Mouse (Mus musculus) midbrain, postnatal 0 days (tissue): Measurements from ENCODE around the gene Dok5. TPM values are rescaled to one million over a fixed set of nuclear protein-coding genes. Genes with fewer than 3 reads are reported as not detected.

Experiments used
- ATAC-seq: fragments of 200-750 bp; cut with Nextera tagmentation; 2 replicates; pipeline ENCODE4 v1.8.0; 2017; ENCODE audit warnings: moderate number of reproducible peaks, mild to moderate bottlenecking, moderate TSS enrichment, moderate library complexity; ENCODE audit not compliant: low FRiP score
- DNase-seq: peaks from one replicate; pipeline ENCODE4 v3.0.0-alpha.2; 2015; ENCODE audit warnings: low spot score
- H3K27ac ChIP-seq: fragments of 300-500 bp; sonication (generic); 2 replicates; pipeline ENCODE4 v1.5.1; 2014; ENCODE audit warnings: low read depth, mild to moderate bottlenecking, low read length, mixed read lengths
- H3K27me3 ChIP-seq: fragments of 300-500 bp; sonication (generic); 2 replicates; pipeline ENCODE4 v1.6.1; 2014; ENCODE audit warnings: low read length, control low read depth, mixed read lengths; ENCODE audit not compliant: insufficient read depth
- H3K36me3 ChIP-seq: fragments of 300-500 bp; sonication (generic); 2 replicates; pipeline ENCODE4 v1.6.1; 2014; ENCODE audit warnings: low read length, control low read depth, mixed read lengths; ENCODE audit not compliant: insufficient read depth
- H3K4me1 ChIP-seq: fragments of 300-500 bp; sonication (generic); 2 replicates; pipeline ENCODE4 v1.6.1; 2014; ENCODE audit warnings: mild to moderate bottlenecking, control low read depth, antibody characterized with exemption, low read length, mixed read lengths; ENCODE audit not compliant: insufficient read depth
- H3K4me2 ChIP-seq: fragments of 300-500 bp; sonication (generic); 2 replicates; pipeline ENCODE4 v1.6.1; 2014; ENCODE audit warnings: low read depth, mild to moderate bottlenecking, low read length, mixed read lengths; ENCODE audit not compliant: poor library complexity, severe bottlenecking
- H3K4me3 ChIP-seq: fragments of 300-500 bp; sonication (generic); 2 replicates; pipeline ENCODE4 v1.5.1; 2014; ENCODE audit warnings: low read depth, mild to moderate bottlenecking, low read length, moderate library complexity
- H3K9ac ChIP-seq: fragments of 300-500 bp; sonication (generic); replicated peaks from 2 replicates; pipeline ENCODE4 v1.6.1; 2014; ENCODE audit warnings: mild to moderate bottlenecking, low read length, moderate library complexity, mixed read lengths; ENCODE audit not compliant: poor library complexity, severe bottlenecking
- H3K9me3 ChIP-seq: fragments of 300-500 bp; sonication (generic); 2 replicates; pipeline ENCODE4 v1.6.1; 2016; ENCODE audit warnings: low read length, control low read depth
- CTCF ChIP-seq: IDR thresholded peaks from 2 replicates; pipeline ENCODE4 v1.5.1; 2016; ENCODE audit warnings: antibody characterized with exemption, mild to moderate bottlenecking
- WGBS: fragments of 180-500 bp; shearing (Covaris S2); extraction: QIAGEN DNeasy Blood & Tissue Kit; methylation state at CpG from one replicate; pipeline ENCODE4 v1.1.7; 2014; 5-methylcytosine and 5-hydroxymethylcytosine counted together
- polyA plus RNA-seq: library from polyadenylated mRNA; unstranded; fragments of >200 nt; fragmentation: Nextera tagmentation; extraction: Ambion mirVana; gene quantifications from 2 replicates; pipeline ENCODE4 v1.2.1, GENCODE M21; 2015
- total RNA-seq: library from RNA; depleted of rRNA; stranded (reverse); fragments of >200 nt; gene quantifications from 2 replicates; pipeline ENCODE4 v1.2.3, GENCODE M21; 2014

Gene Dok5
- total and polyA plus RNA-seq, 2 experiments from 2014 or later, result 27.0 to 35.2 TPM

DNA sequence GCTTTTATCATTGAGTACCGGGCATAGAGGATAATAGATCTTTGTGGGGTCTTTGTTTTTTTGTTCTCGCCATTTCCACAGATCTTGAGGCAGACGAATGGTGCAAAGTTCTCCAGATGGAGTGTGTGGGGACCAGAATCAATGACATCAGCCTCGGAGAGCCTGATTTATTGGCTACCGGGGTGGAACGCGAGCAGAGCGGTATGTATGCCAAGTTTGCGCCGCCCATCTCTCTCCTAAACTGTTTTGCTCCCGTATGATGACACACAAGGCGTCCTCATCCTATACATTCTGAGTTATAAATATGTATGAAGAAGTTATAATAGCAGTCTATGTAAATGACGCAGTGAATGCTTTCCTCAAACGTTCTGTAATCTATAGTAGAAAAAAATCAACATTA is 98.4 kb downstream of the Dok5 start:
- Histone ChIP-seq H3K4me2 (no peak overlapping the region), H3K9ac (no peak overlapping the region), H3K9me3 (no peaks in the 10 kb centered on the region), H3K36me3 (no peaks in the 10 kb centered on the region), H3K27me3 (no peaks in the 10 kb centered on the region), H3K4me1 (peaks cover 8% of the 10 kb centered on the region; the same call in 1 of the 2 replicates), H3K4me3 (no peak overlapping the region), H3K27ac (no peak overlapping the region)
- 85% methylated on average over 14 of the region's 14 CpGs for WGBS
- ATAC-seq (no peak), DNase-seq (no peak)
- no peak for TF ChIP-seq CTCF

DNA sequence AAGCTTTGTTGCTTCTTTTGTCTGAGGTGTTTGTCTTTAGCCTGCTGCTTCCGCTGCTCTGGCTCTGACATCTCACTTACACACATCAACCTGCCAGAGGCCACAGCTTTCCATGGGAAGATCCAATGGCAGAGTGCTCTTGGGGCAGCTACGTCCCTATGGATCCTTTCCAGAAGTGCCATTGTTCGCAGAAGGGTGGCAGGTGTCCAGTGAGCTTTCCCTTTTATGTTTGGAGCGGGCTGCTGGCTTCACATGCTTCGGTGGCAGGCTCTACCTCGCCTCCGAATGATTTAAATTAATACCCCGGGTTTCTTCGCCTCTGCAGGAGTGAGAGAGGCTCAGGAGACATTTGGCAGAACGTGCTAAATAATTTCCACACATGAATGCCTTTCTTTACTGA is 105.3 kb downstream of the Dok5 start:
- no peak overlapping the region for H3K4me2 ChIP-seq
- no peak for TF ChIP-seq CTCF
- peaks cover 5% of the 10 kb centered on the region; the same call in 1 of the 2 replicates for H3K4me1 ChIP-seq
- no peak overlapping the region for H3K4me3 ChIP-seq
- H3K27ac ChIP-seq, result no peak overlapping the region
- H3K9me3 ChIP-seq, result no peaks in the 10 kb centered on the region
- H3K27me3 ChIP-seq, result no peaks in the 10 kb centered on the region
- H3K36me3 ChIP-seq, result no peaks in the 10 kb centered on the region
- ATAC-seq, result no peak
- peak; percentile 71 for DNase-seq
- 23% methylated on average over 10 of the region's 10 CpGs for WGBS
- no peak overlapping the region for H3K9ac ChIP-seq

DNA sequence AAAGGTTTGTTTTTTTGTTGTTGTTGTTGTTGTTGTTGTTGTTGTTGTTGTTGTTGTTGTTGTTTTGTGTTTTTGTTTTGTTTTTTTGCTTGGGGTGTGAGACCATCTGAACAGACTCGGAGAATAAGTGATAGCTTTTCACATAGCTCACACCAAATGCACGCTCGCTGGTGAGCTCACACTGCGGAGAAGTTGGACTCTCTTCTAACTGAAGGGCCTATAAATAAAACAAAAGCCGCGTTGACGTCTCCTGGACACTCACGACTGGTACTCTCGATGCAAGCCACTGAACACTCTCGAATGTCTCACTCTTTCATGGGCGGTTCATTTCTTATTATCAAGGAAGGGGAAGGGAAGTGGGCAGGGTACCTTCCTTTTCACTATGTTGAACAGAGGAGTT is 105.8 kb downstream of the Dok5 start:
- no peaks in the 10 kb centered on the region for H3K27me3 ChIP-seq
- no peak overlapping the region for H3K27ac ChIP-seq
- no peak for ATAC-seq
- DNase-seq, result no peak
- TF ChIP-seq CTCF, result no peak
- no peaks in the 10 kb centered on the region for H3K9me3 ChIP-seq
- H3K4me1 ChIP-seq, result peaks cover 5% of the 10 kb centered on the region; the same call in 1 of the 2 replicates
- H3K36me3 ChIP-seq, result no peaks in the 10 kb centered on the region
- no peak overlapping the region for H3K9ac ChIP-seq
- no peak overlapping the region for H3K4me3 ChIP-seq
- 55% methylated on average over 11 of the region's 11 CpGs for WGBS
- no peak overlapping the region for H3K4me2 ChIP-seq

DNA sequence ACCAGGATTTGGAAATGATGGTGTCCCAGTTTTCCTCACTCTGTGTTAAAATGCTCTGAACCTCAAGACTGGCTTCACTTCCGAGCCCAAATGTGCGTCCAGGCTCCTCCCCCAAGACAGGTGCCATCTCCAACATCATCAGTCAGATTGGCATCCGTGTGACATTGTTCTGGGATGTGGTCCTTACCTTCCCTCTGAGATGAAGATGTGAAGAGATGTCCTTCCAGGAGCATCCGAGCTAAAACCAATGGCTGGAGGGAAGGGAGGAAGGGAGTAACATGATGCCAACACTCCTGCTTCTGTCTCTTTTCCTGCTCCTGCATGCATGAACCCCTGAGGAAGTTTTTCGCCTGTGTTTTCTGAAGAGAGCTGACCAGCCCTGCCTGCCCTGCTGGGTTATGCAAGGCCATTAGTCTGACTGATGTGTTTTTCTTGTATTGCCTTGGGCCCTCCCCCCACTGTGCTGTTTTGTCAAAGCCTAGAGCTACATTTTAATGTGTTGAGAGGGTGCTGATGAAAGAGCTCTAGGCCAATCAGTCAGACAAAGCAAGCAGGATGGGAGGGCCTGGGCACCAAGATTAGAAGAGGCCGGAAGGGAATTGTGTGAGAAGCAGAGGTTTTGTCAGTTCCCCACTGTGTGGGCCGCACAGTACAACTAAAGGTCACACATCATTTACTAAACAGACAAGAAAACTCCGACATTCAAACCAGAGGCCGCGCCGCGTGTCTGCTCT is 106.4 kb downstream of the Dok5 start:
- Histone ChIP-seq H3K4me2 (no peak overlapping the region), H3K4me1 (peaks cover 5% of the 10 kb centered on the region; the same call in 1 of the 2 replicates), H3K36me3 (no peaks in the 10 kb centered on the region), H3K9ac (no peak overlapping the region), H3K27me3 (no peaks in the 10 kb centered on the region), H3K27ac (no peak overlapping the region), H3K9me3 (no peaks in the 10 kb centered on the region), H3K4me3 (no peak overlapping the region)
- 30% methylated on average over 12 of the region's 12 CpGs for WGBS
- peak; percentile 58 for ATAC-seq
- peak; percentile 69 for DNase-seq
- no peak for TF ChIP-seq CTCF

DNA sequence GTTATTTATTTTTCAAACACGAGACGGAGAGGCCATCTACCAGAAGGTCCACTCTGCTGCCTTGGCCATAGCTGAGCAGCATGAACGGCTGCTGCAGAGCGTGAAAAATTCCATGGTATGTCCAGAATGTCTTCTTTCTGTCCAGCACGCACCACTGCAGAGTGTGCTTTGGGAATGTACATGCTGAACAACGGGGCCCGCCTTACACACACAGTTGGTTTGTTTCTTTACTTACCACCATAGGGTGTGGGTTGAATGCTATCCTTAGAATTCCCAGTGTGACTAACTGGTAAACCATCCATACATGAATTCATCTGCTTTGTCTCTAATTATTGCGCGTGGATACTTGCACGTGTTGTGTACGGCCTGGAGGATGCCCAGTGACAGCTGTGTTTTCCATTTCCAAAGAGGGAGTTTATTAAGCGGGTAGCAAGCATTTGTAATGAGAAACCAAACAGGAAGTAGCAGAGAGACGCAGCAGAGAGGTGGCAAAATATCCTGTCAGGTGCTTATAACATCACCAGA is 109.9 kb downstream of the Dok5 start:
- H3K27ac ChIP-seq, result no peak overlapping the region
- H3K27me3 ChIP-seq, result no peaks in the 10 kb centered on the region
- no peak overlapping the region for H3K9ac ChIP-seq
- no peaks in the 10 kb centered on the region for H3K9me3 ChIP-seq
- no peak for DNase-seq
- 66% methylated on average over 13 of the region's 13 CpGs for WGBS
- H3K36me3 ChIP-seq, result no peaks in the 10 kb centered on the region
- no peak overlapping the region for H3K4me3 ChIP-seq
- no peak overlapping the region for H3K4me2 ChIP-seq
- ATAC-seq, result no peak
- TF ChIP-seq CTCF, result no peak
- H3K4me1 ChIP-seq, result peaks cover 4% of the 10 kb centered on the region; the same call in 1 of the 2 replicates

DNA sequence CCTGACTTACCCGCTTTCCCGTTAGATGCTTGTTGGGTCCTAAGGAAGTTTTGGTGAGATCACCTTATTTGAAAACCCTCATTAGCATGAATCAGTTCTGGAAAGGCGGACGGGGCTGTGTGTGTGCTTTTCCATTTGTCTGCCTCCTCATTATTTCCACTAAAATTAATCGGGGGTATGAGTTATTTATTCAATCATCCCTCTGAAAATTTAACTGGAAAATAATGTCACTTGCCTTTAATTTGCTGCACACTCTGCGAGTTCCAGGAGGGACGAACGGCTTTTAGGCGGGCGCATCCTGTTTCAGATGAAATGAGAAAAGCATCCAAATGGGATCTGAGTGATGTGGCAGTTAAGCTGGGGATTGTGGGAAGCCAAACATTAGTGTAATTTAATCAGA is 113.9 kb downstream of the Dok5 start:
- WGBS, result 81% methylated on average over 10 of the region's 10 CpGs
- Histone ChIP-seq H3K4me1 (no peaks in the 10 kb centered on the region), H3K9me3 (no peaks in the 10 kb centered on the region), H3K27me3 (no peaks in the 10 kb centered on the region), H3K27ac (no peak overlapping the region), H3K4me3 (no peak overlapping the region), H3K4me2 (no peak overlapping the region), H3K36me3 (no peaks in the 10 kb centered on the region), H3K9ac (no peak overlapping the region; the same call in 1 of the 2 replicates)
- TF ChIP-seq CTCF, result no peak
- ATAC-seq (no peak), DNase-seq (no peak)
